Mouse (Mus musculus) kidney, adult 2 months (tissue): ENCODE data around the gene Znrf1.

Source experiments
- CTCF ChIP-seq: fragments of 200-500 bp; conservative IDR thresholded peaks from 2 replicates; pipeline ENCODE4 v1.5.1; 2011; ENCODE audit warnings: low read depth, mild to moderate bottlenecking, control low read depth, low read length, moderate library complexity, mixed read lengths; ENCODE audit not compliant: insufficient read depth, insufficient read length
- POLR2A ChIP-seq: fragments of 200-500 bp; IDR thresholded peaks from one replicate; pipeline ENCODE4 v1.6.1; 2011; ENCODE audit warnings: low read depth, low read length, control low read depth

DNA sequence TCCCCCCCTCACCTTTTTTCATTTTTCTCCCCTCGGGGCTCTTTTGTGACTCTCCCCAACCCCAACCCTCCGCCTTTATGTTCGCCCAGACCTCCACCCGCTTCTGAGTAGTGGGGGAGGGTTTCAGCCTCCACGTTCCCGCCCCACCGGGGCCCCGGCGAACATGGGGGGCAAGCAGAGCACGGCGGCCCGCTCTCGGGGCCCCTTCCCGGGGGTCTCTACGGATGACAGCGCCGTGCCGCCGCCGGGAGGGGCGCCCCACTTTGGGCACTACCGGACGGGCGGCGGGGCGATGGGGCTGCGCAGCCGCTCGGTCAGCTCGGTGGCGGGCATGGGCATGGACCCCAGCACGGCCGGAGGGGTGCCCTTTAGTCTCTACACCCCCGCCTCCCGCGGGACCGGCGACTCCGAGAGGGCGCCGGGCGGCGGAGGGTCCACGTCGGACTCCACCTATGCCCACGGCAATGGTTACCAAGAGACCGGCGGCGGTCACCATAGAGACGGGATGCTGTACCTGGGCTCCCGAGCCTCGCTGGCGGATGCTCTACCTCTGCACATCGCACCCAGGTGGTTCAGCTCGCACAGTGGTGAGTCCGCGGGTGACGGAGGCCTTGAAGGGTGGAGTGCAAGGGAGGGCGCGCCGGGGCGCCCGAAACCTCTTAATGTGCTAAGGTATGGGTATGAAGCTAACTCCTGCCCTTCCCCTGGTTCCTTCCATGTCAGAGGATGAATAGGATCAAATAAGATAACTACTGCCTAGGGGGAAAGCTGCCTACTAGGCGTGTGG lies 1.3 kb downstream of the Znrf1 start:
- no peak for TF ChIP-seq POLR2A
- TF ChIP-seq CTCF = no peak
